Mouse (Mus musculus) cortical plate, adult 2 months (tissue): ENCODE data around the gene Gfpt1.

Experiments used
- CTCF ChIP-seq: fragments of 200-500 bp; IDR thresholded peaks from 2 replicates; pipeline ENCODE4 v1.5.1; 2011; ENCODE audit warnings: mild to moderate bottlenecking, control low read depth, low read length; ENCODE audit not compliant: insufficient read depth; ENCODE audit errors: extremely low read depth
- POLR2A ChIP-seq: fragments of 200-500 bp; IDR thresholded peaks from 2 replicates; pipeline ENCODE4 v1.6.1; 2011; ENCODE audit warnings: mild to moderate bottlenecking, low read length, control low read depth; ENCODE audit not compliant: insufficient read depth; ENCODE audit errors: extremely low read depth

GRCm38 (mm10) chr6:87116596-87116995 lies 74.0 kb downstream of the Gfpt1 start:
- TF ChIP-seq POLR2A (no peak), CTCF (no peak)
